Mouse (Mus musculus) ES-E14 (cell line): ENCODE results near the gene Loxl4.

Experiments used
- CHD2 ChIP-seq: IDR thresholded peaks from 2 replicates; pipeline ENCODE4 v1.6.1; 2014; ENCODE audit warnings: mild to moderate bottlenecking, low read depth, low read length, inconsistent platforms
- MAFK ChIP-seq: IDR thresholded peaks from 2 replicates; pipeline ENCODE4 v1.6.1; 2014; ENCODE audit warnings: mild to moderate bottlenecking, low read depth, low read length, inconsistent platforms; ENCODE audit not compliant: insufficient read depth
- ZC3H11A ChIP-seq: IDR thresholded peaks from 2 replicates; pipeline ENCODE4 v1.6.1; 2012; ENCODE audit warnings: low read depth, mild to moderate bottlenecking, inconsistent platforms, low read length, borderline replicate concordance

- TF ChIP-seq MAFK (no peak), ZC3H11A (no peak), CHD2 (no peak)
Observed at GRCm38 (mm10) chr19:42558701-42559100, 53.9 kb downstream of the Loxl4 start.
